Mouse (Mus musculus) frontal cortex, postnatal 14 days (tissue): Measurements from ENCODE around the gene Kmt5b.

Experiments
- DNase-seq, 2 experiments: peaks; one replicate each; pipeline ENCODE4 v3.0.0; 2022; ENCODE audit warnings: low spot score in 2 of 2

The Kmt5b gene

GRCm38 (mm10) chr19:3843629-3844028, 76.4 kb downstream of the Kmt5b start:
- DNase-seq, result no peak

GRCm38 (mm10) chr19:3844836-3845235, 77.6 kb downstream of the Kmt5b start:
- no peak for DNase-seq

GRCm38 (mm10) chr19:3845339-3845738, 78.1 kb downstream of the Kmt5b start:
- DNase-seq, result no peak

GRCm38 (mm10) chr19:3845803-3846406, 78.7 kb downstream of the Kmt5b start:
- DNase-seq, result no peak

GRCm38 (mm10) chr19:3846676-3847604, 79.7 kb downstream of the Kmt5b start:
- no peak for DNase-seq

- DNase-seq, result no peak
These were observed 80.5 kb downstream of the Kmt5b start for GRCm38 (mm10) chr19:3847711-3848110.

- DNase-seq, result no peak
These were observed 81.1 kb downstream of the Kmt5b start for GRCm38 (mm10) chr19:3848207-3848808.

GRCm38 (mm10) chr19:3849251-3849650, 82.0 kb downstream of the Kmt5b start:
- no peak for DNase-seq

- no peak for DNase-seq
These were observed 82.9 kb downstream of the Kmt5b start for GRCm38 (mm10) chr19:3850076-3850475.

- DNase-seq, result no peak
These were observed 83.7 kb downstream of the Kmt5b start for GRCm38 (mm10) chr19:3850847-3851469.

- peak; percentile 96 to 98 for DNase-seq
These were observed 84.3 kb downstream of the Kmt5b start, which contains the start of gene Chka for GRCm38 (mm10) chr19:3851502-3851962. Gene Chka, plus strand, starts transcription at chr19:3851773.

- peak; percentile 33 to 42 for DNase-seq
These were observed 84.9 kb downstream of the Kmt5b start for GRCm38 (mm10) chr19:3851979-3852681.

- no peak for DNase-seq
These were observed 85.9 kb downstream of the Kmt5b start for GRCm38 (mm10) chr19:3853121-3853520.

- no peak for DNase-seq
These were observed 86.7 kb downstream of the Kmt5b start for GRCm38 (mm10) chr19:3853891-3854290.

GRCm38 (mm10) chr19:3855091-3855490, 87.9 kb downstream of the Kmt5b start:
- no peak for DNase-seq

- DNase-seq, result no peak
These were observed 88.4 kb downstream of the Kmt5b start for GRCm38 (mm10) chr19:3855601-3856000.

GRCm38 (mm10) chr19:3857220-3857619, 90.0 kb downstream of the Kmt5b start:
- no peak for DNase-seq

GRCm38 (mm10) chr19:3862713-3863112, 95.5 kb downstream of the Kmt5b start:
- DNase-seq, result no peak

GRCm38 (mm10) chr19:3864960-3865359, 97.7 kb downstream of the Kmt5b start:
- DNase-seq, result no peak
